Mouse (Mus musculus): Measurements from ENCODE around the gene Nmnat3.

Gene Nmnat3

DNA sequence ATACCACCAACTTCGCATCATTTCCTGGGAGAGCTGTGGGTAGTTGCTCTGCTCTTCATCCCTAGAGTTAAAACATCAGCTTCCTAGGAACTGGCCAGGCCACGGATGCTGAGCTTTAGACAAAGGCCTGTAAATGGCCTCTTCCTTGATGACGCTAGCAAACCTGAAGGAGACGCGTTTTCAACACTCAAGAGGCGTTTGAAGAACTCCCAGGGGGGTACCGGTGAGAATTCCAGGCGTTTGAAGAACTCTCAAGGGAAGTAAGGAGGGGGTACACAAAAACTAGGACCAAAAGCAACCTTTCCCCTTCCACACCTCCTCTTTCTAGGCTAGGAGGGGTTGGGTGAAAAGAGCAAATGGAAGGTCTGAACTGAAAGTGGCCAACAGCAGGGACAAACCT, 137.1 kb downstream of the Nmnat3 start:
- DNase-seq: no peak

DNA sequence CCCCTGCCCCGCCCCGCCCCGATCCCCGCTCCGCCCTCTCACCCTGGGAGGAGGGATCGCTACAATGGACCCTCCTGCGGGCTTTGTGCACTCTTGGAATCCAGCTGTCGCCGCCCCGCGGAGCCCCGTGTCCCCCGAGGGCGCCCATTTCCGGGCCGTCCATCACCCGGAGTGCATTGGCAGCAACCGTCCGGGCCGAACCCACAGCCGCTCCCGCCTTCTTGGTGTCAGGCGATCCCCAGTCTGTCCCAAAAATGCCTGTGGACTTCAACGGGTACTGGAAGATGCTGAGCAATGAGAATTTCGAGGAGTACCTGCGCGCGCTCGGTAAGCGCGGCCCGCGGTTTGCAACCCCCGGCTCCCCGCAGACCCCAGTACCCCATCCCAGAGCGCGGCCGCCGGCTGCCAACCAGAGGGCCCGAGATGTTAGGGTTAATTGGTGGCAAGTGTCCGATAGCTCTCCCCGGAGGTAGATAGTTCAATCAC, 137.5 kb downstream of the Nmnat3 start:
- DNase-seq: peak; percentile 7

DNA sequence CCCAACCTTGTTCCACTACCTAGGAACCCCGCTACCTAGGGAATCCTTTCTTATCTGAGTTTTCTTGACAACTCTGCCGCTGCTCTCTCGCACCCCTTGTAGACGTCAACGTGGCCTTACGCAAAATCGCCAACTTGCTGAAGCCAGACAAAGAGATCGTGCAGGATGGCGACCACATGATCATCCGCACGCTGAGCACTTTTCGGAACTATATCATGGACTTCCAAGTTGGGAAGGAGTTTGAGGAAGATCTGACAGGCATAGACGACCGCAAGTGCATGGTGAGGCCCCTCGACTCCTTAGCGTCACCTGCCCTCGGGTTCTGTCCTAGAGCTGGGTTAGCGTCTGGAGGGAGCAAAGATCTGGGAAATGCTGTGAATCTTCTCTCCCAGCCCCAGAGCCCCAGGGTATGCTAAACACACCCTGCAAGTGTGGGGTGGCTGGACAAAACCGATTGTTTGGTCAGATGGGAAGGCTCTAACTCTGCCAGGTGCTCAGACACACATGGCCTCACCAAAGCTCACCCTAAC, 138.2 kb downstream of the Nmnat3 start:
- DNase-seq: no peak

DNA sequence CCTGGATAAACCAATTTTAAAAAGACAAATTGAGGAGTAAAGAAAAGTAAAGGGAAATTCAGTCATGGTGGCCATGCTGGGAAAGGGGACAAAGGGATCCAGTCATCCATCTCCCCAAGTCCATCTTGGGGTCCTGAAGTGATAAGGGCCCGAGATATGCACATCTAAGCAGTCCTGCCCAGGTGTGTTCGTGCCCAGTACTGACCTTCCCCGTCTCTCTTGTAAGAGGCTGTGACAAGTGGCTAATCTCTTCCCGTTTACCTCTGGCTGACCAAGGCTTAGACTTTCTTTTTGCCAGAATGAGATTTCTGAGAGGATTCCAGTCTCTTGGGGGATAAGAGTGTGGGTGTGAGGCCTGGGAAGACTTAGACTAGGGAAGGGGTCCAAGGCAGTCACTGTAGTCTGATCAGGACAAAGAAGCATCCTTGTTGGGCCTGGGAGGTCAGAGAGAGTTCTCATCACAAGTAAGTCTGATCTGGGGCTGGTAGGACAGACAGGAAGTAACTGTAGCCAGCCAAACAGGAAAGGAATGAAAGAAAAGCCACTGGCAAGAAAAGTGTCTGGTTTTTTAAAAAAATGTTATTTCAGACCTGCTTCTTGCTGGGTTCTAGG, 140.8 kb downstream of the Nmnat3 start:
- no peak for DNase-seq

DNA sequence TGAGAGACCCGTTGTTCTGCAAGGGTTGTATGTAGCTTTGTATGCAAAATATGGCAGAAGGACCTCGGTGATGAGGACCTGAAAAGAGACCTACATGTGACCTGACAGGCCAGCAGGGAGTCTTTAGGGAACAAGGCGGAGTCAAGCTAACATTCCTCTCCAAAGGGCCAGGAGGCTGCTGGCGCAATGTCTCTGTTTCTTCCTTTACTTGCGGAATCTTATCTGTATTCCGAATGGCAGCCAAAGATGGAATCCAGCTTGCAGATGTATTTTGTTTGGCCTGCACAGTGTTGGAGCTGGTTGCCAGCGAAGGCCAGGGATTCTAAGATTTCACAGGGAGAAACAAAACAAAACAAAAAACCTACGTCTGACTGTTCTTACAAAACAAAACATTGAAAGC, 141.5 kb downstream of the Nmnat3 start:
- DNase-seq: no peak

DNA sequence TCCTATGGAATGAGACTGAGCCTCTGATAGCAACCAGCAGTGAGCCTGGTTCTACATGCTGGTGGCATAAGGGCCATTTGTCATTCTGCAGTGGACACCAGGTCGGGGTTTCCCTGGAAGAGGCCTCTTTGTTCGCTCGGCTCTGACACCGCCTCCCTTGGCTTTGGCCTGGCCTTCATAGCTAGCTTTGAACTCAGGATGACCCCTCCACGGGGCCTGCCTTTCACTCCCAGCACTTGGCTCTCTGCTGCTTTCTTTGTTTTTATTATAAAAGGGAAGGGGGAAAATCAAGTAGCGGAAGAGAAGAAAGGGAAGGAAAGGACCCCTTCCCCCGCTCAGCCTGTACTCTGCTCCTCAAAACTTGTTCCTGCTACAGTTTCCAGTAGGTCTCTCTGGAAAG, 142.6 kb downstream of the Nmnat3 start:
- no peak for DNase-seq

DNA sequence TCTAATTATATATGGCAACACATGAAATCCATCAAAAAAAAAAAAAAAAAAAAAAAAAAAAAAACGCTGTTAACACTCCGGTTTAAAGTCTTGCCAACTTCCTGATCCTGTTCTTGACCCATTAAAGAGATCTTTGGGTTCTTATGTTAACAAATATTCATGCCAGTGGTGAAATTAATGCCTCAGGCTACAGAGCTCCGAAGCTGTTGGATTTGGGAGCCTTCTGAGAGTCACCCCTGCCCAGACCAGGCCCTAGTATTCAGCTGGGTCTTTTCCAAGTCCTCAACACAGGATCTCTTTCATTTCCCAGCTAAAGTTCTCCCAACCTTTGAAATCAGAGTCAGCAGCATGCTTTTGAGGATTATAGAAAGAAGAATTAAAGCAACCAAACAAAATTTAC, 143.3 kb downstream of the Nmnat3 start:
- DNase-seq: no peak

DNA sequence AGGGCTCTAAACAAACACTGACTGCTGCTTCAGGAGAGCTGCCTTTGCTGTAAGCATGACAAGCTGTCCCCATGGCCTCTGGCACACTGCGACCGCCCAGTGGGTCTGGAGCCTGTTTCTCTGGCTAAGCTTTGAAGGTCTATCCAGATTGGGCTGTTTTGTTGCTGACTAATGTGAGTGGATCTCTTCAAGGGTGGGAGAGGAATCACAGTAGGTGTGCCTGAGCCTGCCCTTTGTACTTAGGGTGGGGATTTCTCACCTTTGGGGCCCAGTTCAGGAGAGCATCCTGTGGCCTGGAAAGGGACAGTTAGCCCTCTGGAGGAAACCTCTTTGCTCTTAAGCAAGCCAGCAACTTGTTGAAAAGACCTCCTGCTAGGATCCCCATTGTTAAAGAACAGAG, 145.8 kb downstream of the Nmnat3 start:
- DNase-seq: no peak

DNA sequence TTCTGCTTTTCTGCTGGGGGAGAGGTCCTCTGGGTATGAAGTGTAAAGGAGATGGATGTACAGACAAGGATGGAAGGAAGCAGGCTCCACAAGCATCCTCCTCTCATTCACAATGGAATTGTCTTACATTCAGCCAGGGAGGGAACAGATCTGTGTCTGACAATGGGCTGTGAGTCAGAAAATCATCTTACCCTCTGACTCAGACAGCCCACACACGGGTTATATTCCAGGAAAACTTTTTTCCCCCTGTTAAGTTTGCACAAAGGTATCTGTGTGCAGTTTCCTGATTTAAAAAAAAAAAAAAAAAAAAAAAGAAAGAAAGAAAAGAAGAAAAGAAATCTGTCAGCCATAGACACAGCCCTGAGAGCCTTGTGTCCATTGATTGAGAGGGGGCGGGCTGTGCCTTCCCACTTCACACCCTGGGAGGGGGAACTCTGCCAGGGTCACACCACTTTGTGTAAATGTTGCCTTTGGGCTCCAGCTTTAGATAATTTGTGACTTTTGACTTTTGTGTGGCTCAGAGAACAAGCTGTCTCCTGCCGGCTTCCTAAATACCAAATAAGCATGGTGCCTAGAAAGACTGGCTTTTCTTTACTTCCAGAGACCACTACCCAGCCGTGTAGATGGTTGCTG, 146.8 kb downstream of the Nmnat3 start:
- DNase-seq: no peak

DNA sequence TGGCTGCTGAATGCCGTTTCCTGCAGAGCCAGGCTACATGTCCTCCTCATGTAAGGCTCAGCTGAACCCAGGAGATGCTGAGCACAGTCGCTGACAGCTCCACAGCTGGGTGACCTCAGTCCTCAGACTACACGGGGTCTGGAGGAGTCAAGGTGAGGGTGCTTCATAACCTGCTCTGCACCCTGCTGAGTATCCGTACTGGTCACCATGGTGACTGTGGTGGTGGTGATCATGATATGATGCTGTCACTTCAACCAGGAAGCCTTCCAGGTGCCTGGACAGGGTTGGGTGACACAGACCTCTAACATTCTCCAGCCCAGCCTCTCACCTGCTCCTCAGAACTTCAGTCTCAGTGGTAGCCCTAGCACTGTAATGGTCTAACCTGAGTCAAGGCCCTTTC, 150.6 kb downstream of the Nmnat3 start:
- DNase-seq: no peak

DNA sequence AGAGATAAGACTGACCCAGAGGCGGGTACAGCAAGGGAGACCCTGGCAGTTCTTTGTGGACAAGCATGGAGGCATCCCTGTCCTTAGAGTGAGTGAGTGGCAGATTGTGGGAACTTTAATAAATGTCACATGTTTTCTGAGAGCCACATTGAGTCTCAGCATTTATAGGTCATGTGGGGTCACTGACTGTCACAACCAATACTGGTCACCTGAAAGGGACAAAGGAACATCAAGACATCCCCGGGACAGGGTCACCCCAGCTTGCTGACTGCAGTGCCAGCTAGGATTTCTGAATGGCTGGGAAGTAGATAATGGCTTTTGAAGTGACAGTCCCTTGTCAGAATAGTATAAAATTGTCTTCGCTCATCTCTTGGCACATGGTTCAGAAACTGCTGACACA, 151.9 kb downstream of the Nmnat3 start:
- DNase-seq: no peak

DNA sequence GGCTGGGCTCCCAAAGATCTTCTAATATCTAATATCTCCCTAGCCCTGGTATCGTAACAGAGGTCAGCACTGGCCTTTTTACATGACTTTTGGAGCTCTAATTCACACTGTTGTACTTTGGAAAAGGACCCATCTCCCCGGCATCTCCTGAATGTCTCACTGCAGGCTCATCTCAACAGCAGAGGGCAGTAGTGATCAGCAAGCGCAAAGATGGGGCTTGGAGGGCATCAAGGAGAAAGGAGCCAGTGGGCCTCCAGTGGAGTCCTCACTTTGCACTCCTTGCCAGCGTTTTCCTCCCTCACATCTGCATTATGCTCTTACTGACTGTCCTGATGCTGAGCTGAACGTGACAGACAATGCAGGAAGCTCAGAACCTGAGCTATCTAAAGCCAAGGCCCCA, 155.4 kb downstream of the Nmnat3 start:
- no peak for DNase-seq

DNA sequence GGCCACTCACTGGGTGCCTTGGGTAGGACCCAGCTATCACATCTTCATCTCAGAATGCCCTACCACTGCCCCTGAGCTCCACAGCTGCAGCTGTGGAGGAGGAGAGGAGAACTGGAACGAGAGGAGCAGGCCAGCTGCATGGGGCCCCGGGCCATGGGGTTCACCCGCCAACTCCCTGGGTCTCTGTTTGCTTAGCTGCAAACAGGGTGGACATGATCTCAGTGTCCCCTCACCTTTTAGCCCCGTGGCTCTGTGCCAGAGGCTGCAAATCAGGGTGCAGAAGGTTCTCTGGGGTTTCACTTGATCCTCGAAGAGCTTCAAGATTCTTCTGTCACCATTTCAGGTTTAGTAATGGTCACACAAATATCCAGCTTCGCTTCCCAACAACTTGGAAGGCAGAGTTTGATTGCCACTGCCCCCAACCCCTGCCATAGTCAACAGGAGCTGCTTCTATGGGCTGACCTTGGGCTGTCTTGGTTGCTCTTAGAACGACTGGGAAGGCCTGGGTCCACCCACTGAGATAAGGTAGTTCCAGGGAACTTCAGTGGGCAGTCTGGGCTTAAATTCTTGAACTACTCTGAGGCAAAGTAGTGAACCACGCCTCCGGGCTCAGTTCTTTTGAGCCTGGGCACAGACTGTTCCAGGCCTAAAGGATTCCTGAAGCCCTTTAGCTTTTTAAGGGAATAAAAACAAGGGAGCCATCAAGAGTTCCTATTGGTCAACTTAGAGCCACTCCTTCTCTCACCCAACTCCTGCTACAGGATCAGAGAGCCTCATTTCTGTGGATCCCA, 158.3 kb downstream of the Nmnat3 start:
- no peak for DNase-seq

DNA sequence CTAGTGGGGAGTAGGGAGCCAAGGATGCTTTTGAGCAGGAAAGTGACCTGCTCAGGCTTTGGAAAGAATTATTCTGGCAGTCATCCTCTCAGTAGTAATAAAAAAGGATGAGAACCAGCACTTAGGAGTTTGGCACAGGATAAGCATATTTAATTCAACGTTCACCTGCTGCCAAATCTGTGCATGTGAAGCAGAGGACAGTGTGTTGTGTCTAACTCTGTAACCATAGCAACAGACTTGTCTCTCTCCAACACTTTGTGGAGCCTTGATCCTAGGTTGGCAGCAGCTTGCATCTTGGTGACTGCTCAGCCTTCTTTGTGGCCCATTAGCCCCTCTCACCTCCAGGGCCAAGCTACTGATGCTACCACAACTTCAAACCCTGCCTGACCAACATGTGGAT, 163.7 kb downstream of the Nmnat3 start:
- DNase-seq: no peak

DNA sequence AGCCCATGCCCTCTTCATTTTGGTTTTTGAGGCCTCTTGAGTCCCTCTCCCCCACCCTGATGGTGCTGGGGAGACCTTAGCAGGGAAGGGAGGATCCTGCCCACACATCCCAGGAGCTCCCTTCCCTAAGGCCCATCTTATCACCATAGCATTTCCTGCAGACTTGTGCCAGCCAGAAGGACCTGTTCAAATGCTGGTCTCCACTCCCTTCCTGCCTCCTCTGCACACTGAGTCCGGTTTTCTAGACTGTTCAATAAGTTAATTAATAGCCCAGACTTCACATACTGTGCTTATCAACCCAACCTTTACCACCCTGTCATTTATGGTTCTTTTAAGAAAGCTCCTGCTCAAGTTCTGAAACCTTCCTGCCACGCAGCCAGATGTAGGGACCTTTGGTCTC, 179.5 kb downstream of the Nmnat3 start:
- no peak for DNase-seq
